Mouse (Mus musculus) spleen, postnatal 36 days (tissue): ENCODE measurements around the gene Birc2.

Source experiments
- DNase-seq, 2 experiments: peaks; one replicate each; pipeline ENCODE4 v3.0.0; 2022; ENCODE audit warnings: low spot score in 2 of 2, mixed read lengths in 1 of 2

Gene Birc2

GRCm38 (mm10) chr9:7785396-7785795, 51.5 kb downstream of the Birc2 start:
- DNase-seq, result no peak

GRCm38 (mm10) chr9:7784615-7785012, 52.2 kb downstream of the Birc2 start:
- no peak for DNase-seq

- DNase-seq, result peak; percentile 32 to 38
Measured at GRCm38 (mm10) chr9:7783823-7784614, 52.8 kb downstream of the Birc2 start.

GRCm38 (mm10) chr9:7780250-7781150, 56.4 kb downstream of the Birc2 start:
- peak; percentile 79 to 81 for DNase-seq

- no peak for DNase-seq
Measured at GRCm38 (mm10) chr9:7779786-7780185, 57.1 kb downstream of the Birc2 start.

- no peak for DNase-seq
Measured at GRCm38 (mm10) chr9:7778771-7779170, 58.1 kb downstream of the Birc2 start.

- no peak for DNase-seq
Measured at GRCm38 (mm10) chr9:7777652-7778051, 59.2 kb downstream of the Birc2 start.

- DNase-seq, result no peak
Measured at GRCm38 (mm10) chr9:7776940-7777339, 59.9 kb downstream of the Birc2 start.

GRCm38 (mm10) chr9:7775986-7776385, 60.9 kb downstream of the Birc2 start:
- no peak for DNase-seq

- DNase-seq, result no peak
Measured at GRCm38 (mm10) chr9:7775011-7775410, 61.9 kb downstream of the Birc2 start.

GRCm38 (mm10) chr9:7774538-7774937, 62.3 kb downstream of the Birc2 start:
- no peak for DNase-seq

- DNase-seq, result no peak
Measured at GRCm38 (mm10) chr9:7773686-7774085, 63.2 kb downstream of the Birc2 start.

GRCm38 (mm10) chr9:7772773-7773454, 64.0 kb downstream of the Birc2 start:
- no peak for DNase-seq

- no peak for DNase-seq
Measured at GRCm38 (mm10) chr9:7772361-7772760, 64.5 kb downstream of the Birc2 start.

GRCm38 (mm10) chr9:7769491-7769890, 67.4 kb downstream of the Birc2 start:
- no peak for DNase-seq

GRCm38 (mm10) chr9:7769081-7769480, 67.8 kb downstream of the Birc2 start:
- no peak for DNase-seq
